Mouse (Mus musculus): ENCODE measurements at regions not wholly inside any gene's neighbourhood (a gene's known extent, or its start where the extent isn't known, plus 50 kb on each side); places are given as distances from the start of the nearest gene placed in this dataset.

GRCm38 (mm10) chr6:143516746-143517145, 349.7 kb downstream of the Etnk1 start:
- TF ChIP-seq POLR2A (IDR thresholded peaks at IDR 0.05; ENCODE audit: borderline replicate concordance, extremely low read depth, insufficient read depth, insufficient read length, poor library complexity, severe bottlenecking) = no peak
- TF ChIP-seq CTCF (IDR thresholded peaks at IDR 0.05; ENCODE audit: borderline replicate concordance, extremely low read depth, insufficient read depth, insufficient read length) = no peak

Data from brain, embryonic 14.5 days (tissue).